Mouse (Mus musculus) heart, postnatal 36 days (tissue): Measurements from ENCODE around the gene Gm3147. TPM values are rescaled to one million over a fixed set of nuclear protein-coding genes. Genes with fewer than 3 reads are reported as not detected.
"Not testable (repeated sequence)": the region's sequence is repeated elsewhere in the genome, so short reads cannot be mapped to it uniquely, and the experiment has no call there.

Experiments used
- DNase-seq, 2 experiments: peaks; one replicate each; pipeline ENCODE4 v3.0.0; 2021 to 2022
- intact Hi-C: fragments of 180-260 bp; cut with DNase I; formaldehyde crosslinking; loops from one replicate; pipeline ENCODE4 v1.15.1; 2025
- total RNA-seq, 2 experiments: library from RNA; stranded (reverse); gene quantifications; 2 replicates each; pipeline ENCODE4 v1.2.3; 2021

Gene Gm3147
- not detected for total RNA-seq

DNA sequence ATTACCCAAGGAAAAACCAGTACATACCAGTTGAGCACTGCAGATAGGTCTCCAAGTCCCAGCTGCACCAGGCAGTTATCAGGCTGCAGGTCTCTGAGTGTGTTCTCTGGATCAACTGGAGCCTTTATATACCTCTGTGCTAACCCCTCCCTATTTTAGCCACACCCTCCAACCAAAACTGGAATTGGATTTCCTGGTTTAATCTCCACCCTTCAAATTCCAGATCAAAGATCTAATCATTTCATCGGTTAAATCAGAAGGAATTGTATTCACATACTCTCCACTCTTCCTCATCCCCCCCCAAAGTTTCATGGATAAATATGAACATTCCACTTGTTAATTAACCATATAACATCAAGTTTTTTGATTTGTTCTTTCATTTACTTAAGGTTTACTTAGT, at the start of gene Gm3147:
Gm3147 (minus strand) TSS at position 101 of the 400 bp plus-strand sequence.
- DNase-seq, intact Hi-C loops: not testable (repeated sequence)

DNA sequence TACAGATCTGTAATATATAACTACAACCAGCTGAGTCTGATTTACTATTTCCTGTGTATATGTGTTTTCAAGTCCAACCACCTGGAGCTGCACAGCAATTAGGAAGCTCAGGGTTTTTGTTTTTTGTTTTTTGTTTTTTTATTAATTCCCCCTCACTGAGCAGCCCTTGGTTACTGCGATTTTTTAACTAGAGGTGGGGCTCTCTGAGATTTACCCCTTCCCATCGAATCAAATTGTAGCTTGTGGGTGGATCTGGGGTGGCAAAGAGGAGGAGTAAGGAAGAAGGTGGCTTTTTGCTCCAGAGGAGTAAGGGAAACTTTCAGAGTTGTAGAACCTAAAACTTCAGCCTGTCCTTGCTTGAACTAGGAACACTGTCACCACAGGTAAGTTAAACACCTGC, 31.9 kb upstream of the Gm3147 start, which contains the start of gene Gm6205:
Gm6205 (plus strand) TSS at position 301 of the 400 bp plus-strand sequence.
- intact Hi-C loops, DNase-seq: not testable (repeated sequence)

GRCm38 (mm10) chr5:94623679-94624078, 7.5 kb upstream of the Gm3147 start, which contains the start of gene Gm6509:
Gene Gm6509, plus strand, starts transcription at chr5:94623979.
- DNase-seq, intact Hi-C loops: not testable (repeated sequence)

Other genes starting within 250 kb of the Gm3147 start
- gene Gm7682, start 170.6 kb downstream of the Gm3147 start, total RNA-seq: not detected
- not detected for gene Gm3139, start 90.1 kb downstream of the Gm3147 start, total RNA-seq
- not detected for gene Gm6509, start 7.6 kb upstream of the Gm3147 start, total RNA-seq
- gene Gm6205, start 32.0 kb upstream of the Gm3147 start, total RNA-seq: not detected
- gene Gm3183, start 249.1 kb upstream of the Gm3147 start, total RNA-seq: not detected